Comparison of ENCODE assay signal across 8 mouse cellular contexts in genomic region chr6:51508750-51509648, GRCm38 (mm10). TPM values are rescaled to one million over a fixed set of nuclear protein-coding genes. Genes with fewer than 3 reads are reported as not detected.
DNase-seq lines count a peak whose midpoint lies in the region; ATAC-seq lines count a peak whose summit lies in the region.

No protein-coding gene starts in this region.

- H3K4me3 ChIP-seq in hindbrain, embryonic 13.5 days, result peak overlapping the region; percentile 38

- H3K9me3 ChIP-seq in hindbrain, embryonic 13.5 days, result no peaks in the 10 kb centered on the region

- H3K9ac ChIP-seq in hindbrain, embryonic 13.5 days, result peak overlapping the region; percentile 64

- WGBS in hindbrain, embryonic 13.5 days, result 28% methylated on average over 18 of the region's 18 CpGs

- ATAC-seq in hindbrain, embryonic 13.5 days (ENCODE audit: low FRiP score), result no peak

- peaks cover 8% of the 10 kb centered on the region; the same call in 1 of the 2 replicates for H3K4me1 ChIP-seq in hindbrain, embryonic 13.5 days (replicated peaks)

- H3K27me3 ChIP-seq in hindbrain, embryonic 13.5 days, result no peaks in the 10 kb centered on the region

- peak; percentile 70 for DNase-seq in Muller cell, postnatal 12 days (ENCODE audit: inconsistent ontology term)
- DNase-seq in cerebellum, adult 9-11 months, result peak; percentile 74
- peak; percentile 59 to 64 for DNase-seq in frontal cortex, postnatal 25 days (ENCODE audit: low spot score in 2 of 2)
- DNase-seq in left cerebral cortex, adult 11 months (ENCODE audit: low spot score), result peak; percentile 57
- peak; percentile 69 for DNase-seq in lung, postnatal 25 days (ENCODE audit: low spot score)
- peak; percentile 85 for DNase-seq in retina, postnatal 1 day
- peak; percentile 76 to 79 for DNase-seq in thymus, postnatal 36 days

- H3K36me3 ChIP-seq in hindbrain, embryonic 13.5 days, result no peaks in the 10 kb centered on the region

- peak overlapping the region; percentile 55 for H3K4me2 ChIP-seq in hindbrain, embryonic 13.5 days

- H3K27ac ChIP-seq in hindbrain, embryonic 13.5 days, result peak overlapping the region; percentile 40

RNA-seq across cellular contexts. Expression of gene Snx10, which starts 14.7 kb away (rescaled TPM):
- polyA plus RNA-seq in hindbrain, embryonic 13.5 days (2015; fragmentation: Nextera tagmentation; extraction: Ambion mirVana), result 47.9 and 51.3 TPM in 2 replicates

RNA-seq across cellular contexts. Expression of gene Cbx3, which starts 38.8 kb away (rescaled TPM):
- polyA plus RNA-seq in hindbrain, embryonic 13.5 days (2015; fragmentation: Nextera tagmentation; extraction: Ambion mirVana), result 517 TPM in 2 replicates

RNA-seq across cellular contexts. Expression of gene Hnrnpa2b1, which starts 39.3 kb away (rescaled TPM):
- 1,784 and 1,810 TPM in 2 replicates for polyA plus RNA-seq in hindbrain, embryonic 13.5 days (2015; fragmentation: Nextera tagmentation; extraction: Ambion mirVana)
